Mouse (Mus musculus) olfactory bulb, adult 2 months (tissue): Measurements from ENCODE around the gene C2cd6.

Experiments
- CTCF ChIP-seq: fragments of 200-500 bp; IDR thresholded peaks from 2 replicates; pipeline ENCODE4 v1.5.1; 2012; ENCODE audit warnings: low read depth, mild to moderate bottlenecking, low read length, moderate library complexity; ENCODE audit not compliant: insufficient read depth
- POLR2A ChIP-seq: fragments of 200-500 bp; IDR thresholded peaks from 2 replicates; pipeline ENCODE4 v1.6.1; 2012; ENCODE audit warnings: mild to moderate bottlenecking, low read depth, low read length, moderate library complexity; ENCODE audit not compliant: insufficient read depth

- no peak for TF ChIP-seq CTCF
- TF ChIP-seq POLR2A, result no peak
These were observed 37.7 kb downstream of the C2cd6 start for GRCm38 (mm10) chr1:59056955-59057354.
